Comparison of ENCODE assay signal across 25 mouse cellular contexts in genomic region chr8:92610487-92611059, GRCm38 (mm10).
DNase-seq lines count a peak whose midpoint lies in the region; ATAC-seq and TF ChIP-seq lines count a peak whose summit lies in the region.
"Had no signal": no experiment of that assay in that cellular context is flagged by ENCODE, and none has a peak within 500 bp of the region (broad histone marks: within the 10 kb centered on the region; RNA-seq: fewer than 3 reads in every experiment).

No protein-coding gene starts in this region.

- H3K4me2 ChIP-seq in heart, embryonic 15.5 days = no peak overlapping the region
- no peak overlapping the region for H3K4me2 ChIP-seq in stomach, embryonic 14.5 days (replicated peaks; ENCODE audit: low read depth, low read length)
- no peak overlapping the region for H3K4me2 ChIP-seq in stomach, postnatal 0 days (replicated peaks; ENCODE audit: low read depth)
- H3K4me2 ChIP-seq: embryonic facial prominence, embryonic 15.5 days; hindbrain, embryonic 15.5 days; kidney, embryonic 15.5 days had no signal

- no peak for TF ChIP-seq EP300 in stomach, postnatal 0 days (optimal IDR thresholded peaks at IDR 0.05)

- no peak for DNase-seq in heart, embryonic 10.5 days (ENCODE audit: low spot score)
- no peak for DNase-seq in heart, adult 18-20 months
- DNase-seq in heart, adult 9 months (ENCODE audit: low spot score in 2 of 2) = no peak
- DNase-seq in stomach, postnatal 0 days (ENCODE audit: low spot score) = no peak
- DNase-seq: adrenal gland, postnatal 25 days; B cell, adult 2 months; cerebellum, adult 18-20 months; cerebellum, postnatal 10 days; kidney, adult 18-20 months; kidney, postnatal 25 days; lung, adult 18-20 months; right cerebral cortex, postnatal 25 days; thymus, adult 18-20 months; thymus, postnatal 25 days had no signal

- ATAC-seq in heart, embryonic 15.5 days (replicated peaks; ENCODE audit: insufficient number of reproducible peaks, insufficient read depth, low FRiP score, low read depth) = peak; percentile 59; the same call in 1 of the 2 replicates
- ATAC-seq in stomach, embryonic 14.5 days (ENCODE audit: insufficient number of reproducible peaks, insufficient read depth, low FRiP score, low read depth) = 0 out of 2 replicates have a peak, but pooled peaks have one; percentile 28
- ATAC-seq in stomach, postnatal 0 days (ENCODE audit: low FRiP score, low TSS enrichment) = no peak
- no peak for ATAC-seq in erythroid progenitor cell, adult 5-6 weeks (replicated peaks; ENCODE audit: low FRiP score, poor library complexity, severe bottlenecking)
- ATAC-seq: forebrain, embryonic 16.5 days; inflammation-experienced regulatory T-cells, adult 6 months; lung, postnatal 0 days; midbrain, embryonic 16.5 days had no signal

- whole genome bisulfite sequencing in heart, embryonic 10.5 days = 39% methylated on average over 6 of the region's 6 CpGs
- 42% methylated on average over 6 of the region's 6 CpGs for WGBS in heart, embryonic 15.5 days
- WGBS in stomach, embryonic 14.5 days = 49% methylated on average over 6 of the region's 6 CpGs
- 51% methylated on average over 6 of the region's 6 CpGs for WGBS in stomach, postnatal 0 days

- TF ChIP-seq CTCF in stomach, postnatal 0 days (IDR thresholded peaks at IDR 0.05; ENCODE audit: low read depth) = no peak

- peaks cover 30% of the 10 kb centered on the region; the same call in 1 of the 2 replicates for H3K27me3 ChIP-seq in heart, embryonic 10.5 days (ENCODE audit: insufficient read depth, poor library complexity, severe bottlenecking)
- H3K27me3 ChIP-seq in heart, embryonic 15.5 days = no peaks in the 10 kb centered on the region
- H3K27me3 ChIP-seq in stomach, embryonic 14.5 days (ENCODE audit: control insufficient read depth, insufficient read depth, low read length) = no peaks in the 10 kb centered on the region
- no peaks in the 10 kb centered on the region for H3K27me3 ChIP-seq in stomach, postnatal 0 days (ENCODE audit: control insufficient read depth, insufficient read depth, low read length)
- H3K27me3 ChIP-seq: kidney, embryonic 15.5 days had no signal

- H3K4me1 ChIP-seq in heart, embryonic 10.5 days = 0 out of 2 replicates have a peak, but pooled peaks cover 8% of the 10 kb centered on the region
- H3K4me1 ChIP-seq in heart, embryonic 15.5 days (replicated peaks) = no peaks in the 10 kb centered on the region
- no peaks in the 10 kb centered on the region for H3K4me1 ChIP-seq in stomach, embryonic 14.5 days (ENCODE audit: control insufficient read depth, insufficient read depth, low read length)
- H3K4me1 ChIP-seq in stomach, postnatal 0 days (replicated peaks; ENCODE audit: control insufficient read depth, insufficient read depth) = no peaks in the 10 kb centered on the region
- H3K4me1 ChIP-seq: hindbrain, embryonic 15.5 days had no signal

- H3K9ac ChIP-seq in heart, embryonic 15.5 days = no peak overlapping the region
- no peak overlapping the region for H3K9ac ChIP-seq in stomach, embryonic 14.5 days (replicated peaks; ENCODE audit: low read depth, low read length)
- no peak overlapping the region for H3K9ac ChIP-seq in stomach, postnatal 0 days (ENCODE audit: low read length)
- H3K9ac ChIP-seq: embryonic facial prominence, embryonic 15.5 days; hindbrain, embryonic 15.5 days; kidney, embryonic 15.5 days had no signal

- H3K27ac ChIP-seq in heart, embryonic 10.5 days = peak overlapping the region; percentile 17
- H3K27ac ChIP-seq in heart, embryonic 15.5 days = peak overlapping the region; percentile 33; the same call in 1 of the 2 replicates
- H3K27ac ChIP-seq in stomach, embryonic 14.5 days (ENCODE audit: low read length) = no peak overlapping the region
- H3K27ac ChIP-seq in stomach, postnatal 0 days (replicated peaks) = no peak overlapping the region
- H3K27ac ChIP-seq: embryonic facial prominence, embryonic 10.5 days; embryonic facial prominence, embryonic 15.5 days; hindbrain, embryonic 15.5 days; kidney, embryonic 15.5 days had no signal

- H3K4me3 ChIP-seq in heart, embryonic 10.5 days = no peak overlapping the region
- no peak overlapping the region for H3K4me3 ChIP-seq in heart, embryonic 15.5 days
- no peak overlapping the region for H3K4me3 ChIP-seq in stomach, embryonic 14.5 days (ENCODE audit: low read depth, low read length)
- no peak overlapping the region for H3K4me3 ChIP-seq in stomach, postnatal 0 days (ENCODE audit: low read depth, low read length)
- H3K4me3 ChIP-seq: embryonic facial prominence, embryonic 10.5 days; embryonic facial prominence, embryonic 15.5 days; hindbrain, embryonic 15.5 days; kidney, embryonic 15.5 days had no signal

- H3K36me3 ChIP-seq in heart, embryonic 10.5 days = no peaks in the 10 kb centered on the region
- no peaks in the 10 kb centered on the region for H3K36me3 ChIP-seq in heart, embryonic 15.5 days
- no peaks in the 10 kb centered on the region for H3K36me3 ChIP-seq in stomach, embryonic 14.5 days (ENCODE audit: control insufficient read depth, insufficient read depth, low read length)
- H3K36me3 ChIP-seq in stomach, postnatal 0 days (ENCODE audit: control insufficient read depth, insufficient read depth, low read length) = no peaks in the 10 kb centered on the region
- H3K36me3 ChIP-seq: embryonic facial prominence, embryonic 10.5 days; embryonic facial prominence, embryonic 15.5 days; hindbrain, embryonic 15.5 days; kidney, embryonic 15.5 days had no signal

- no peaks in the 10 kb centered on the region for H3K9me3 ChIP-seq in heart, embryonic 10.5 days
- H3K9me3 ChIP-seq in heart, embryonic 15.5 days (replicated peaks) = no peaks in the 10 kb centered on the region
- H3K9me3 ChIP-seq in stomach, embryonic 14.5 days (ENCODE audit: control insufficient read depth, low read depth, low read length) = no peaks in the 10 kb centered on the region
- H3K9me3 ChIP-seq in stomach, postnatal 0 days (ENCODE audit: control insufficient read depth, low read length) = no peaks in the 10 kb centered on the region
- H3K9me3 ChIP-seq: embryonic facial prominence, embryonic 10.5 days; embryonic facial prominence, embryonic 15.5 days; hindbrain, embryonic 15.5 days; kidney, embryonic 15.5 days had no signal

Comparison
In these comparisons a context has a peak if more than half of its experiments do, and no peak if none do; other contexts are left out.
1. ATAC-seq: peak in heart, embryonic 15.5 days (single experiment) and stomach, embryonic 14.5 days (single experiment); none in stomach, postnatal 0 days (single experiment) and erythroid progenitor cell, adult 5-6 weeks (single experiment).
2. H3K27ac ChIP-seq: peak in heart, embryonic 10.5 days (single experiment) and heart, embryonic 15.5 days (single experiment); none in stomach, embryonic 14.5 days (single experiment) and stomach, postnatal 0 days (single experiment).